Mouse (Mus musculus): Measurements from ENCODE around the gene Tjap1.

Tjap1 gene

GRCm38 (mm10) chr17:46283140-46283539 lies 314 bp upstream of the Tjap1 start:
- DNase-seq (ENCODE audit: low spot score): no peak

- DNase-seq (ENCODE audit: low spot score): no peak
Measured at GRCm38 (mm10) chr17:46278011-46278765, 4.6 kb downstream of the Tjap1 start.

GRCm38 (mm10) chr17:46277586-46277985 lies 5.2 kb downstream of the Tjap1 start:
- DNase-seq (ENCODE audit: low spot score): no peak

DNA sequence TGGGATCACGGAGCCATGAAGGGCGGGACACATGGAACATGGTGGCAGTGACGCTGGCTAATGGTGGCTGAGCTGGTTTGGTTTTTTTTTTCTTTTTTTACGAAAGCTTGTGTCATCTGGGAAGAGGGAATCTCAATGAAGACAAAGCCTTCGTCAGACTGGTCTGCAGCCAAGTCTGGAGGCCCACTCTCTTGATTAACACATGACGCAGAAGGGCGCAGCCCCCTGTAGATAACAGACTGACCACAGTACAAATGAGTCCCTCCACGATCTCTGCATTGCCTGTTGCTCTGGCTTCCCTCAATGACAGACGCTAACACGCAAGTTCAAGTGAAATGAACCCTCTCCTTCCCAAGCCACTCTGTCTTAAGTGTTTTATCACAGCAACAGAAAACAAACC lies 7.3 kb downstream of the Tjap1 start:
- DNase-seq (ENCODE audit: low spot score): no peak

- DNase-seq (ENCODE audit: low spot score): no peak
Measured at GRCm38 (mm10) chr17:46275034-46275433, 7.8 kb downstream of the Tjap1 start.

DNA sequence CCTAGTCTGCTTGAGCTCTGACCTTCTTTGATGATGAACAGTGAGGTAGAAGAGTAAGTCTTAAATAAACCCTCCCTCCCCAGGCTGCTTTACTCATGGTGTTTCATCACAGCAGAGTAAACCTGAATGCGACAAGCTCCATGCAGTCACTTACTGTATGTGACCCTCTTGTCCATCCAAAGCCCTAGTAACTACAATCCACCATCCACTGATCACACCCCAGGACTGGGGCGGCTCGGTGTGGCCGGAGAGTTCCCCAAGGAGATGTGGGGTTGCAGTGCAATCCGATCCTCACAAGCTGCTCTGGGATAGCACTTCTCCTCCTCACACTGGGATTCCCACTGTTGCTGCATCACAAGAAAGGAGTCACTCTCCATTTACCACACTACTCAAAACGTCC lies 8.4 kb downstream of the Tjap1 start:
- no peak for DNase-seq (ENCODE audit: low spot score)

DNA sequence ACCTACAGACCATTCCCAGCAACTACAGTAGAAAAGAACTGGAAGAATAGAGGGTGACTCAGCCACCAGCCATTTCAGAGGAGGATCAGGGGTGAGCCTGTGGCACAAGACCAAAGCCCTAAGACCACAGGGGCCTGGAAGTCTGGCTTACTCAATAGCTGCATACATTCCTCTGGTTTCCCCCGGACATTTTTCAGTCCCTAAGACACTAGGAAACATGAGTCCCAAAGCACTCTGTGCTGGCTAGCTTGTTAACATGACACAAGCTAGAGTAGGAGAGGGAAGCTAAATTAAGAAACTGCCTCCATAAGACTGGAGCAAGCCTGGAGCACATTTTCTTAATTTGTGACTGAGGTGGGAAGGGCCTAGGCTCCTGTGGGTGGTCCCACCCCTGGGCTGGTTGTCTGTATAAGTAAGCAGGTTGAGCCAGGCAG lies 9.0 kb downstream of the Tjap1 start:
- DNase-seq (ENCODE audit: low spot score): no peak

DNA sequence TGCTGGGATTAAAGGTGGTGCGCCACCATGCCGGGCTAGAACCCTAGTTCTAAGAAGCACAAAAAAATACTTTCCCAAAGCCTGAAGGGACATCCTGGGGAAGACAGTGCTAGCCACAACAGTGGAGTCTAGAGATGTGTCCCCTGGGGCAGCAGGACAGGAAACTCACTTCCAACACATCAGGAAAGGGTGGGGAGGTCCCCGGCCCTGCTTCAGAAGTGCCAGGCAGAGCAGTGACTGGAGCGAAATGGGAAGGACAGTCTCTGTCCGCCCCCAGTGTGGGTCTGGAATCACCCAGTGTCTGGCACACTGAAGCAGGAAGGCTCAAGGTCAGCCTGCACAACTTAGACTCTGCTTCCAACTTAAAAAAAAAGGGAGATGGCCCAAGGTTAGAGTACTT lies 10.2 kb downstream of the Tjap1 start:
- DNase-seq (ENCODE audit: low spot score): no peak

GRCm38 (mm10) chr17:46272058-46272457 lies 10.8 kb downstream of the Tjap1 start:
- DNase-seq (ENCODE audit: low spot score): no peak

- DNase-seq (ENCODE audit: low spot score): no peak
Measured at GRCm38 (mm10) chr17:46269771-46270534, 12.9 kb downstream of the Tjap1 start.

DNA sequence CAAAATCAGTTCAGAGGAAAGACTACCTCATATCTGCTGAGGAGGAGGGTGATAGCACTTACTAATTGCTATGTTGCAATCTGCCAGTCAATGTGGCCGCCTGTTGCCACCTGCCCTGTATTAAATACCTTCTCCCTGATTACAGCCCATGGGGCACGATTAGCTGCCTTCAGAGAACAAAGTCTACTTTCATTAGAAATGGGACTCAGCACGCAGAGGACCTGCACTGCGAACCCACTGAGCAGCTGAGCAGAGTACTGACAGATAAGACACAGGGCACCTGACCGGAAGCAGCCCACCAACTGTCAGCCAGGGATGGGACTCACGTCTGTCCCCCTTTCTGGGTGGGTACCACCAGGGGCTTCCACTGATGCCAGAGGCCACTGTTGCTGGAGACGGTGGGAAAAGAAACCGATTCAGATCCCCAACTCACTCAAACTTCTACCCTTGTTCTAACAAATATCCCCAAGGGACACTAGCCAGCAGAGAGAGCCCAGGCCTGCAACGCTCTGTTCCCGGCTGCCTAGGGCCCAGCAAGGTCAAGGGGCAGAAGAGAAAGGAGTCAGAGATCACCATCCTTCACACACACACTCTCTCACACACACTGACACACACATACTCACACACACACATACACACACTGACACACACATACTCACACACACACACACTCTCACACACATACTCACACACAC lies 14.7 kb downstream of the Tjap1 start:
- DNase-seq (ENCODE audit: low spot score): peak; percentile 53

DNA sequence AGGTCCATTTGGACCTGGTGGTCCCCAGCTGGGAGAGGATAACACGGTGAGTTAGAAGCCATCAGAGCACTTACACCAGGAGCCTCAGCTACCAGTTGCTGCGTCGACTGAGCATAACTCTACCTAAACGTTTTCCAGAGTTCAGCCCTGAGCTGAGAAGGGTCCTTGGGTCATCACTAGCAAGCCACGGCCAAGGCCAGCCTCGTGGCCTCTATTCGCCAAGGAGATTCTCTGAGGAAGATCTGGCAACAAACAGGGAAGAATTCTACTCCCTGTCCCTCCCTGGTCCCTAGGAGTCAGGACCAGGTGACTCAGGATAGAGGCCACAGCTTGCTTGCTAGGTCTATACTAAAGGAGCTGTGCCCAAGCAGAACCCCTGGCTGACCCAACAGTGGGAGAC lies 15.3 kb downstream of the Tjap1 start:
- DNase-seq (ENCODE audit: low spot score): no peak

DNA sequence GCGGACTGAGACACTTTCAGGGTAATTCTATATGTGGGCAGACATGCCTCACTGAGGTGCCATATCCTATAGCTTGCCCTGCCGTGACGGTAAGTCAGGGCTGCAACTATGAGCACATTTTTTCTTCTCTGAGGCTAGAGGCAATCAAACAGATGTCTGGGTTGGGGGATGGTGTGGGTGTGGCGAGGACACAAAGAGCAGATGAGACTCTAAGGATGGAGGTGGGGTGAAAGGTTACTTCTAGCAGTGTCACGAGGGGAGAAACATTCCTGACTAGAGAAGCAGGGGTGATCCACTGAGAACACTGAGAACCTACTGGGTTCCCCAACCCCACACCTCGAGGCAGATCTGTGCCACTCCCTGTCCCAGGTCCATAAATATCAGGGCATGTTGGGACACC lies 15.8 kb downstream of the Tjap1 start:
- peak; percentile 63 for DNase-seq (ENCODE audit: low spot score)

GRCm38 (mm10) chr17:46265918-46266618 lies 16.8 kb downstream of the Tjap1 start:
- DNase-seq (ENCODE audit: low spot score): peak; percentile 65

DNA sequence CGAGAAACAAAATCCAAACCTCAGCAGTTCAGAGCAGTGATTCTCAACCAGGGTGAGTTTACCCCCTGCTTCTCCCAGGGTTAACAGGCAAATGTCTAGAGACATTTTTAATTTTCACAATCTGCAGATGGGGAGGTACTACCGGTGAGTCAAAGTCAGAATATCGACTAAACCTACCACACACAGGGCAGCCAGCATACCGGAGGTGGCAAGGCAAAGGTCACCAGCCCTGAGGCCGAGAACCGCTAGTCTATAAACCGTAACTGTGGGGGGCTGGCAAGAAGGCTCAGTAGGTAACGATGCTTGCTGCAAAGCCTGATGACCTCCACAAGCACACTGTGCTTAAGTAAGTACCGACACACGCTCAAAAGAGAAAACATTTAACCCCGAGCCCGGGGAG lies 17.3 kb downstream of the Tjap1 start:
- no peak for DNase-seq (ENCODE audit: low spot score)

DNA sequence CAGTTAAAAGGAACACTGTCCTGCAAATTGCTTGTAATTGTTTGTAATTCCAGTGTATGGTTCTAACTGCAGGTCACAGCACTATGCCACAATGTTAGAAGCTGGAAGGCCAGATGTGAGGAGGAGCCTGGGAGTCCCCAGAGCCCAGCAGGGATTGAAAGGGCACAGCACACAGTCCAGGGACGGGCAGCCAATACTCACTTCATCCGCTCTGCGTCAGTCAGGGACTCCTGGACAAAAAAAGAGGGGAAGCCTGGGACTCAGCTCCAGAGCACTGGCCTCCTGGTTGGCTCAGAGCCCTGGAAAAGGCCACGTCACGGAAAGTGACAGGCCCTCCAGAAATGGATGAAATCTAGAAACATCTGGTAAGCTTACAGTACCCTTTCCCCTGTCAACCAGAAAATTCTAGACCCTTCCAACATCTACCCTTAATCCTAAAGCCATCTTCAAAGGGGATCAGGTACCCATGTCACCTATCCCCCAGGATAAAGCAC lies 20.6 kb downstream of the Tjap1 start:
- no peak for DNase-seq (ENCODE audit: low spot score)

DNA sequence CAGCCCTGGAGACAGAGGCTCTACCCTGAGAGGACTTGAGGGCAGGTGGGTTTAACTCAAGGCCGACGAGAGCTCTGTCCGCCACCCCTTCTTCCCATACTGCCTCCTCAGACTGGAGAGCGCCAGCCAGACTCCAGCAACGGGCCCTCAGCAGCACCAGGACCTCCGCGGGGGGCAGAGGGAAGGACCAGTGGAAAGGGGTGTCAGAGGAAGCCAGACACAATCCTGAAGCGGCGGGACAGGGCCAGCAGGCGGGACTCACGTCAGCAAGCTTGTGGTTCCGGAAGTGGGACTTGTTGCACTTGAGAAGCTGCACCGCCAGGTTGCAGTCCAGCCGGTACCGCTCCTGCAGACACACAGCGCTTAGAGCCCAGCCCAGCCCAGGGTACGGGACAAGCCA lies 23.2 kb downstream of the Tjap1 start:
- no peak for DNase-seq (ENCODE audit: low spot score)

GRCm38 (mm10) chr17:46258279-46259053 lies 24.4 kb downstream of the Tjap1 start:
- no peak for DNase-seq (ENCODE audit: low spot score)

- no peak for DNase-seq (ENCODE audit: low spot score)
Measured at GRCm38 (mm10) chr17:46255147-46255546, 27.7 kb downstream of the Tjap1 start.

- peak; percentile 48 for DNase-seq (ENCODE audit: low spot score)
Measured at GRCm38 (mm10) chr17:46254106-46254505, 28.7 kb downstream of the Tjap1 start.

DNA sequence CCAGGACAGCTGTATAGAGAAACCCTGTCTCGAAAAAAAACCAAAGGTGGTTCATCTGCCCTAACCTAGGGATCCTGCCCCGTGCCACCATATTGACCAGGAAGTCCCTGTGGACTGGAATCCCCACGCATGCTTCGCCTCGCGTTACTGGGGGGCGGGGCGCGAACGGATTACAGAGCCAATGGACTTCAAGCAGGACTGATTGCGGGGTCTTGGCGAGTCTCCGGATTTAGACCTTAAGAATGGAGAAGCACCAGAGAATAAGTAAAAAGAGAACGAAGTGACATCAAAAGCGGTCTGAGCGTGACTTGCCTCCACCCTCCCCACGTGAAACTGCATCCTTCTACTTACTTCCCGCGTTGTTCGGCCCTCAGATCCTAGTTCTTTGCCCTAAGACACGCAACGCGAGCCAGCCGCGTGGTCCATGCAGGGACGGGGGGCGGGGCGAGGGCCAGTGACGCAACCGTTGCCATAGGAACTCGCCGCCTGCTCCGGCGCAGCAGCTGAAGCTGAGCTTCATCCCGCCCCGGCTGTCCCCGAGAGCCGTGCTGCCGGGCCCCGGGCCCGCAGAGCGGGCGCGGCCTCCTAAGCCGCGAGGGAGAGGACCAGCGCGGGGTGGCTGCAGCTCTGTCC lies 29.3 kb downstream of the Tjap1 start, which contains the start of gene Lrrc73:
TSS of gene Lrrc73 (plus strand) at position 80 of the 633 bp plus-strand sequence.
- peak; percentile 86 for DNase-seq (ENCODE audit: low spot score)

All from yolk sac, embryonic 10.5 days (tissue).